Mouse (Mus musculus) brown adipose tissue, adult 24 weeks (tissue): Measurements from ENCODE around the gene Pigv. TPM values are rescaled to one million over a fixed set of nuclear protein-coding genes. Genes with fewer than 3 reads are reported as not detected.

Source experiments
- H3K27ac ChIP-seq: fragments of 200-500 bp; replicated peaks from 2 replicates; pipeline ENCODE4 v1.5.1; 2012; ENCODE audit warnings: low read depth, mild to moderate bottlenecking, low read length
- H3K4me1 ChIP-seq: fragments of 200-500 bp; 2 replicates; pipeline ENCODE4 v1.6.1; 2012; ENCODE audit warnings: low read length, mixed read lengths; ENCODE audit not compliant: control insufficient read depth, insufficient read depth, insufficient read length
- H3K4me3 ChIP-seq: fragments of 200-500 bp; 2 replicates; pipeline ENCODE4 v1.5.1; 2012; ENCODE audit warnings: low read depth, mild to moderate bottlenecking, low read length, moderate library complexity; ENCODE audit not compliant: insufficient read depth
- polyA plus RNA-seq: library from polyadenylated mRNA; stranded (reverse); fragments of >200 nt; gene quantifications from 2 replicates; pipeline ENCODE4 v1.2.4, GENCODE M21; 2012; ENCODE audit not compliant: missing spikeins, insufficient read depth, insufficient read length

Pigv gene
- 4.6 and 5.9 TPM in 2 replicates for polyA plus RNA-seq

- Histone ChIP-seq H3K4me3 (peak within 1 kb of the TSS; percentile 89), H3K4me1 (peaks cover 20% of the 10 kb centered on the region), H3K27ac (peak within 1 kb of the TSS; percentile 100)
Measured at GRCm38 (mm10) chr4:133671881-133672844, at the start of gene Pigv. Pigv (minus strand) TSS chr4:133672647.

GRCm38 (mm10) chr4:133719791-133720190 is 47.3 kb upstream of the Pigv start:
- Histone ChIP-seq H3K4me1 (no peaks in the 10 kb centered on the region), H3K27ac (no peak overlapping the region), H3K4me3 (no peak overlapping the region)

GRCm38 (mm10) chr4:133712755-133713154 is 40.3 kb upstream of the Pigv start:
- no peak overlapping the region for H3K4me3 ChIP-seq
- H3K27ac ChIP-seq: no peak overlapping the region
- H3K4me1 ChIP-seq: peaks cover 2% of the 10 kb centered on the region; the same call in 1 of the 2 replicates

- peaks cover 4% of the 10 kb centered on the region for H3K4me1 ChIP-seq
- H3K4me3 ChIP-seq: no peak overlapping the region
- H3K27ac ChIP-seq: no peak overlapping the region
Measured at GRCm38 (mm10) chr4:133711307-133712076, 39.0 kb upstream of the Pigv start.

GRCm38 (mm10) chr4:133709395-133709794 is 36.9 kb upstream of the Pigv start:
- no peak overlapping the region for H3K27ac ChIP-seq
- peaks cover 18% of the 10 kb centered on the region for H3K4me1 ChIP-seq
- no peak overlapping the region for H3K4me3 ChIP-seq

- peaks cover 20% of the 10 kb centered on the region for H3K4me1 ChIP-seq
- H3K27ac ChIP-seq: peak overlapping the region; percentile 50
- no peak overlapping the region for H3K4me3 ChIP-seq
Measured at GRCm38 (mm10) chr4:133707464-133707863, 35.0 kb upstream of the Pigv start.

- peak overlapping the region; percentile 88 for H3K27ac ChIP-seq
- no peak overlapping the region; the same call in 1 of the 2 replicates for H3K4me3 ChIP-seq
- peaks cover 24% of the 10 kb centered on the region for H3K4me1 ChIP-seq
Measured at GRCm38 (mm10) chr4:133706956-133707355, 34.5 kb upstream of the Pigv start.

- H3K27ac ChIP-seq: 0 out of 2 replicates have a peak overlapping the region, but pooled peaks have one; percentile 21
Measured at GRCm38 (mm10) chr4:133705062-133705461, 32.6 kb upstream of the Pigv start.

GRCm38 (mm10) chr4:133700905-133701368 is 28.5 kb upstream of the Pigv start:
- peaks cover 21% of the 10 kb centered on the region; the same call in 1 of the 2 replicates for H3K4me1 ChIP-seq
- no peak overlapping the region for H3K27ac ChIP-seq

More at GRCm38 (mm10) chr4:133705062-133705461, 32.6 kb upstream of the Pigv start:
- no peak overlapping the region for H3K4me3 ChIP-seq
- peaks cover 29% of the 10 kb centered on the region for H3K4me1 ChIP-seq

GRCm38 (mm10) chr4:133695363-133695762 is 22.9 kb upstream of the Pigv start:
- no peak overlapping the region for H3K4me3 ChIP-seq
- no peak overlapping the region for H3K27ac ChIP-seq
- no peaks in the 10 kb centered on the region for H3K4me1 ChIP-seq

More at GRCm38 (mm10) chr4:133700905-133701368, 28.5 kb upstream of the Pigv start:
- no peak overlapping the region for H3K4me3 ChIP-seq

GRCm38 (mm10) chr4:133690252-133690651 is 17.8 kb upstream of the Pigv start:
- Histone ChIP-seq H3K4me3 (no peak overlapping the region), H3K4me1 (0 out of 2 replicates have a peak, but pooled peaks cover 8% of the 10 kb centered on the region), H3K27ac (no peak overlapping the region; the same call in 1 of the 2 replicates)

GRCm38 (mm10) chr4:133688417-133689067 is 16.1 kb upstream of the Pigv start:
- H3K4me3 ChIP-seq: no peak overlapping the region
- H3K4me1 ChIP-seq: 0 out of 2 replicates have a peak, but pooled peaks cover 8% of the 10 kb centered on the region
- H3K27ac ChIP-seq: 0 out of 2 replicates have a peak overlapping the region, but pooled peaks have one; percentile 16

GRCm38 (mm10) chr4:133687126-133687525 is 14.7 kb upstream of the Pigv start:
- Histone ChIP-seq H3K4me1 (0 out of 2 replicates have a peak, but pooled peaks cover 8% of the 10 kb centered on the region), H3K4me3 (no peak overlapping the region), H3K27ac (no peak overlapping the region)

- Histone ChIP-seq H3K4me3 (no peak overlapping the region), H3K27ac (no peak overlapping the region), H3K4me1 (0 out of 2 replicates have a peak, but pooled peaks cover 8% of the 10 kb centered on the region)
Measured at GRCm38 (mm10) chr4:133686512-133686911, 14.1 kb upstream of the Pigv start.
